Mouse (Mus musculus): ENCODE measurements at regions not wholly inside any gene's neighbourhood (a gene's known extent, or its start where the extent isn't known, plus 50 kb on each side); places are given as distances from the start of the nearest gene placed in this dataset.

GRCm38 (mm10) chr17:84022358-84022757 lies 165.4 kb downstream of the Zfp36l2 start:
- peaks cover 4% of the 10 kb centered on the region; the same call in 1 of the 2 replicates for H3K9me3 ChIP-seq (replicated peaks; ENCODE audit: control insufficient read depth, low read length)
- no peaks in the 10 kb centered on the region for H3K36me3 ChIP-seq (ENCODE audit: control insufficient read depth, insufficient read depth, low read length)
- no peaks in the 10 kb centered on the region for H3K27me3 ChIP-seq (ENCODE audit: control insufficient read depth, insufficient read depth, low read length)
- H3K9ac ChIP-seq (ENCODE audit: low read depth, low read length): no peak overlapping the region
- H3K4me2 ChIP-seq: no peak overlapping the region
- no peak for ATAC-seq (replicated peaks; ENCODE audit: insufficient number of reproducible peaks, low FRiP score, low TSS enrichment)
- H3K27ac ChIP-seq (ENCODE audit: low read depth, low read length): no peak overlapping the region
- peaks cover 8% of the 10 kb centered on the region for H3K4me1 ChIP-seq (ENCODE audit: control insufficient read depth, insufficient read depth, low read length)
- H3K4me3 ChIP-seq (ENCODE audit: low read depth, low read length): no peak overlapping the region
- 70% methylated on average over 7 of the region's 7 CpGs for WGBS (ENCODE audit: insufficient replicate concordance)

GRCm38 (mm10) chr17:84018817-84019216 lies 168.9 kb downstream of the Zfp36l2 start:
- H3K4me1 ChIP-seq (ENCODE audit: control insufficient read depth, insufficient read depth, low read length): no peaks in the 10 kb centered on the region
- 65% methylated on average over 1 of the region's 1 CpGs for WGBS (ENCODE audit: insufficient replicate concordance)
- ATAC-seq (replicated peaks; ENCODE audit: insufficient number of reproducible peaks, low FRiP score, low TSS enrichment): no peak
- no peaks in the 10 kb centered on the region for H3K36me3 ChIP-seq (ENCODE audit: control insufficient read depth, insufficient read depth, low read length)
- peaks cover under 1% of the 10 kb centered on the region; the same call in 1 of the 2 replicates for H3K9me3 ChIP-seq (replicated peaks; ENCODE audit: control insufficient read depth, low read length)
- no peak overlapping the region for H3K4me3 ChIP-seq (ENCODE audit: low read depth, low read length)
- no peaks in the 10 kb centered on the region for H3K27me3 ChIP-seq (ENCODE audit: control insufficient read depth, insufficient read depth, low read length)
- no peak overlapping the region for H3K4me2 ChIP-seq
- H3K9ac ChIP-seq (ENCODE audit: low read depth, low read length): no peak overlapping the region
- H3K27ac ChIP-seq (ENCODE audit: low read depth, low read length): no peak overlapping the region

- H3K4me2 ChIP-seq: no peak overlapping the region
These were observed 169.9 kb downstream of the Zfp36l2 start for GRCm38 (mm10) chr17:84017891-84018290.

GRCm38 (mm10) chr17:84014287-84015039 lies 166.7 kb upstream of the Haao start:
- no peak overlapping the region for H3K4me2 ChIP-seq
- no peak overlapping the region for H3K9ac ChIP-seq (ENCODE audit: low read depth, low read length)
- H3K27me3 ChIP-seq (ENCODE audit: control insufficient read depth, insufficient read depth, low read length): no peaks in the 10 kb centered on the region
- H3K36me3 ChIP-seq (ENCODE audit: control insufficient read depth, insufficient read depth, low read length): no peaks in the 10 kb centered on the region
- 70% methylated on average over 12 of the region's 12 CpGs for whole genome bisulfite sequencing (ENCODE audit: insufficient replicate concordance)
- no peaks in the 10 kb centered on the region for H3K9me3 ChIP-seq (replicated peaks; ENCODE audit: control insufficient read depth, low read length)
- H3K4me1 ChIP-seq (ENCODE audit: control insufficient read depth, insufficient read depth, low read length): no peaks in the 10 kb centered on the region
- no peak for ATAC-seq (replicated peaks; ENCODE audit: insufficient number of reproducible peaks, low FRiP score, low TSS enrichment)
- H3K27ac ChIP-seq (ENCODE audit: low read depth, low read length): no peak overlapping the region
- H3K4me3 ChIP-seq (ENCODE audit: low read depth, low read length): no peak overlapping the region

More at GRCm38 (mm10) chr17:84017891-84018290, 169.9 kb downstream of the Zfp36l2 start:
- H3K4me3 ChIP-seq (ENCODE audit: low read depth, low read length): no peak overlapping the region
- 67% methylated on average over 4 of the region's 4 CpGs for WGBS (ENCODE audit: insufficient replicate concordance)
- ATAC-seq (replicated peaks; ENCODE audit: insufficient number of reproducible peaks, low FRiP score, low TSS enrichment): no peak
- no peak overlapping the region for H3K27ac ChIP-seq (ENCODE audit: low read depth, low read length)
- no peak overlapping the region for H3K9ac ChIP-seq (ENCODE audit: low read depth, low read length)
- H3K36me3 ChIP-seq (ENCODE audit: control insufficient read depth, insufficient read depth, low read length): no peaks in the 10 kb centered on the region
- no peaks in the 10 kb centered on the region for H3K27me3 ChIP-seq (ENCODE audit: control insufficient read depth, insufficient read depth, low read length)
- H3K9me3 ChIP-seq (replicated peaks; ENCODE audit: control insufficient read depth, low read length): no peaks in the 10 kb centered on the region
- no peaks in the 10 kb centered on the region for H3K4me1 ChIP-seq (ENCODE audit: control insufficient read depth, insufficient read depth, low read length)

- Histone ChIP-seq H3K27ac (ENCODE audit: low read depth, low read length) (no peak overlapping the region), H3K9me3 (replicated peaks; ENCODE audit: control insufficient read depth, low read length) (no peaks in the 10 kb centered on the region), H3K36me3 (ENCODE audit: control insufficient read depth, insufficient read depth, low read length) (no peaks in the 10 kb centered on the region), H3K4me3 (ENCODE audit: low read depth, low read length) (no peak overlapping the region), H3K27me3 (ENCODE audit: control insufficient read depth, insufficient read depth, low read length) (no peaks in the 10 kb centered on the region), H3K4me2 (no peak overlapping the region), H3K4me1 (ENCODE audit: control insufficient read depth, insufficient read depth, low read length) (no peaks in the 10 kb centered on the region), H3K9ac (ENCODE audit: low read depth, low read length) (no peak overlapping the region)
- ATAC-seq (replicated peaks; ENCODE audit: insufficient number of reproducible peaks, low FRiP score, low TSS enrichment): no peak
- WGBS (ENCODE audit: insufficient replicate concordance): 72% methylated on average over 3 of the region's 3 CpGs
These were observed 162.8 kb upstream of the Haao start for GRCm38 (mm10) chr17:84010492-84011060.

GRCm38 (mm10) chr17:84009966-84010365 lies 162.2 kb upstream of the Haao start:
- H3K4me1 ChIP-seq (ENCODE audit: control insufficient read depth, insufficient read depth, low read length): no peaks in the 10 kb centered on the region
- ATAC-seq (replicated peaks; ENCODE audit: insufficient number of reproducible peaks, low FRiP score, low TSS enrichment): no peak
- WGBS (ENCODE audit: insufficient replicate concordance): 71% methylated on average over 7 of the region's 7 CpGs
- H3K9ac ChIP-seq (ENCODE audit: low read depth, low read length): no peak overlapping the region
- no peaks in the 10 kb centered on the region for H3K9me3 ChIP-seq (replicated peaks; ENCODE audit: control insufficient read depth, low read length)
- no peaks in the 10 kb centered on the region for H3K27me3 ChIP-seq (ENCODE audit: control insufficient read depth, insufficient read depth, low read length)
- H3K27ac ChIP-seq (ENCODE audit: low read depth, low read length): no peak overlapping the region
- no peaks in the 10 kb centered on the region for H3K36me3 ChIP-seq (ENCODE audit: control insufficient read depth, insufficient read depth, low read length)
- no peak overlapping the region for H3K4me2 ChIP-seq
- H3K4me3 ChIP-seq (ENCODE audit: low read depth, low read length): no peak overlapping the region

GRCm38 (mm10) chr17:84009194-84009593 lies 161.4 kb upstream of the Haao start:
- Histone ChIP-seq H3K27me3 (ENCODE audit: control insufficient read depth, insufficient read depth, low read length) (no peaks in the 10 kb centered on the region), H3K4me3 (ENCODE audit: low read depth, low read length) (no peak overlapping the region), H3K9ac (ENCODE audit: low read depth, low read length) (no peak overlapping the region), H3K4me2 (no peak overlapping the region), H3K9me3 (replicated peaks; ENCODE audit: control insufficient read depth, low read length) (no peaks in the 10 kb centered on the region), H3K36me3 (ENCODE audit: control insufficient read depth, insufficient read depth, low read length) (no peaks in the 10 kb centered on the region), H3K4me1 (ENCODE audit: control insufficient read depth, insufficient read depth, low read length) (no peaks in the 10 kb centered on the region), H3K27ac (ENCODE audit: low read depth, low read length) (peak overlapping the region; percentile 6; the same call in 1 of the 2 replicates)
- WGBS (ENCODE audit: insufficient replicate concordance): 71% methylated on average over 8 of the region's 8 CpGs
- no peak for ATAC-seq (replicated peaks; ENCODE audit: insufficient number of reproducible peaks, low FRiP score, low TSS enrichment)

GRCm38 (mm10) chr17:84008682-84009052 lies 160.9 kb upstream of the Haao start:
- Histone ChIP-seq H3K27ac (ENCODE audit: low read depth, low read length) (no peak overlapping the region), H3K36me3 (ENCODE audit: control insufficient read depth, insufficient read depth, low read length) (no peaks in the 10 kb centered on the region), H3K9ac (ENCODE audit: low read depth, low read length) (no peak overlapping the region), H3K9me3 (replicated peaks; ENCODE audit: control insufficient read depth, low read length) (no peaks in the 10 kb centered on the region), H3K27me3 (ENCODE audit: control insufficient read depth, insufficient read depth, low read length) (no peaks in the 10 kb centered on the region), H3K4me2 (no peak overlapping the region), H3K4me3 (ENCODE audit: low read depth, low read length) (no peak overlapping the region), H3K4me1 (ENCODE audit: control insufficient read depth, insufficient read depth, low read length) (no peaks in the 10 kb centered on the region)
- no peak for ATAC-seq (replicated peaks; ENCODE audit: insufficient number of reproducible peaks, low FRiP score, low TSS enrichment)
- 60% methylated on average over 7 of the region's 7 CpGs for WGBS (ENCODE audit: insufficient replicate concordance)
